Mouse (Mus musculus) kidney, postnatal 14 days (tissue): ENCODE results near the gene Coro1c.

ENCODE experiments used
- DNase-seq: peaks from one replicate; pipeline ENCODE4 v3.0.0; 2022; ENCODE audit warnings: mixed read lengths

Gene Coro1c

GRCm38 (mm10) chr5:113908592-113909441 lies at the start of gene Coro1c:
Coro1c (minus strand) TSS chr5:113908758.
- peak; percentile 99 for DNase-seq

GRCm38 (mm10) chr5:113956510-113956909 lies 48.0 kb upstream of the Coro1c start:
- DNase-seq, result peak; percentile 86

- no peak for DNase-seq
Observed at GRCm38 (mm10) chr5:113955691-113956090, 47.1 kb upstream of the Coro1c start.

- no peak for DNase-seq
Observed at GRCm38 (mm10) chr5:113955281-113955680, 46.7 kb upstream of the Coro1c start.

GRCm38 (mm10) chr5:113954421-113954820 lies 45.9 kb upstream of the Coro1c start:
- DNase-seq, result peak; percentile 85

- DNase-seq, result no peak
Observed at GRCm38 (mm10) chr5:113952519-113952918, 44.0 kb upstream of the Coro1c start.

- no peak for DNase-seq
Observed at GRCm38 (mm10) chr5:113951693-113952071, 43.1 kb upstream of the Coro1c start.

- no peak for DNase-seq
Observed at GRCm38 (mm10) chr5:113950786-113951692, 42.5 kb upstream of the Coro1c start.

GRCm38 (mm10) chr5:113950133-113950532 lies 41.6 kb upstream of the Coro1c start:
- DNase-seq, result no peak

GRCm38 (mm10) chr5:113947280-113947679 lies 38.7 kb upstream of the Coro1c start:
- DNase-seq, result no peak

- no peak for DNase-seq
Observed at GRCm38 (mm10) chr5:113945126-113945525, 36.6 kb upstream of the Coro1c start.

GRCm38 (mm10) chr5:113943328-113943727 lies 34.8 kb upstream of the Coro1c start:
- DNase-seq, result no peak

- DNase-seq, result no peak
Observed at GRCm38 (mm10) chr5:113942580-113942979, 34.0 kb upstream of the Coro1c start.

- no peak for DNase-seq
Observed at GRCm38 (mm10) chr5:113939263-113939900, 30.8 kb upstream of the Coro1c start.

GRCm38 (mm10) chr5:113937650-113938049 lies 29.1 kb upstream of the Coro1c start:
- DNase-seq, result no peak

GRCm38 (mm10) chr5:113933889-113934288 lies 25.3 kb upstream of the Coro1c start:
- no peak for DNase-seq

- DNase-seq, result no peak
Observed at GRCm38 (mm10) chr5:113933480-113933879, 24.9 kb upstream of the Coro1c start.

- DNase-seq, result no peak
Observed at GRCm38 (mm10) chr5:113932310-113932709, 23.8 kb upstream of the Coro1c start.

GRCm38 (mm10) chr5:113930648-113931609 lies 22.4 kb upstream of the Coro1c start:
- peak; percentile 71 for DNase-seq

GRCm38 (mm10) chr5:113929950-113930647 lies 21.5 kb upstream of the Coro1c start:
- DNase-seq, result peak; percentile 66

GRCm38 (mm10) chr5:113929526-113929925 lies 21.0 kb upstream of the Coro1c start:
- DNase-seq, result no peak
